Mouse (Mus musculus) layer of hippocampus, postnatal 14 days (tissue): Measurements from ENCODE around the gene Atxn7l3. TPM values are rescaled to one million over a fixed set of nuclear protein-coding genes. Genes with fewer than 3 reads are reported as not detected.

Experiments
- DNase-seq, 2 experiments: peaks; one replicate each; pipeline ENCODE4 v3.0.0; 2021 to 2022; ENCODE audit warnings: low spot score in 2 of 2, mixed read lengths in 1 of 2
- total RNA-seq, 2 experiments: library from RNA; stranded (reverse); gene quantifications; 2 replicates each; pipeline ENCODE4 v1.2.3; 2021

Atxn7l3 gene
- total RNA-seq, 2 experiments from 2014 or later: 152 to 160 TPM

DNA sequence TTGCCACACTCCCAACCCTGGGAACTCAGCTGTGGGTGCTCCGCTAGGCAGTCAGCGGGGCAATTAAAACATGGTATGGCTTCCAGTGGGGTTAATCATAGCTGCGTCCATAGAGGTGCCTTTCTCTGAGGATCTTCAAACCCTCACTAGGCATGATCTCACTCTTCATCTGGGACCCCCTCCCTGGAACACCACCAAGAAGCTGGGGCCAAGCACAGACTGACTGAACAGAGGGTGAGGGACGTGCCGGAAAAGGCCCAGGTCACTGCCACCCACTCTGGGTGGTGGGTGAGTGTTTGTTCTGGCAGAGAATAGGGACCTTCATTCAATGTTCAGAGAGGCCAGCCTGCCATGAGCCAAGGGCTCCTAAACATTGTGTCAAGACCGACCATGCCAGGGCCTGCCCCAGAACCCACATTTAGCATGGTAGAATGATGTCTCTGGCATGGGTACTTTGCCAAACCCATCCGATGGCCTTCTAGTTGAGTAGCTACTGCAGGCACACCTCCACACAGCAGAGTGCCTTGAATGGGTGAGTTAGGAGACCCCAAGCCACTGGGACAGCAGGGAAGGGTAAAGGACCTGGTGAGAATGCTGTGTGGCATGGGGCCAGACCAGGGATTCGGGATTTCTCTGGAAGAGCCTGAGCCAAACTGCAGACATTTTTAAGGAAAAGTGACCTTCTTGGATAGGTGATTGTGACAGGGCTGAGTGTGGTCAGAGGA is 29.6 kb downstream of the Atxn7l3 start:
- DNase-seq: no peak

DNA sequence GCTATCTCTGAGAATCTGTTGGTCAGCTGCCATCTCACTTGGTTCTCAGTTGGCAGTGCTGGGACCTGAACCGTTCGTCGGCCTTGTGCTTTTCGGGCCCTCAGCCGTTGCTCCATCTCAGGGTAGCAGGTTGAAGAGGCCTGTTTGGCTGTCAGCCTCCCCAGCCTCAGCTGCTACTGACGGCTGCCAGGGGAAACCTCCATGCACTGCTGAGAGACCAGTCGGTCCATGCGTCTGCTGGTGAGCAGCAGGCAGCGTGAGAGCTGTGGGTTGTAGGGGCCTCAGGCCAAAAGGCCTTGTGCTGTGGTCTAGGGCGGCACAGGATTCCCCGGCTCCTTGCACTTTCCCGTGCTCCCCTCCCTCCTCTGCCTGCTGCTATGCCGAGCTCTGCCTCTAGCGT is 30.6 kb downstream of the Atxn7l3 start:
- DNase-seq: no peak

DNA sequence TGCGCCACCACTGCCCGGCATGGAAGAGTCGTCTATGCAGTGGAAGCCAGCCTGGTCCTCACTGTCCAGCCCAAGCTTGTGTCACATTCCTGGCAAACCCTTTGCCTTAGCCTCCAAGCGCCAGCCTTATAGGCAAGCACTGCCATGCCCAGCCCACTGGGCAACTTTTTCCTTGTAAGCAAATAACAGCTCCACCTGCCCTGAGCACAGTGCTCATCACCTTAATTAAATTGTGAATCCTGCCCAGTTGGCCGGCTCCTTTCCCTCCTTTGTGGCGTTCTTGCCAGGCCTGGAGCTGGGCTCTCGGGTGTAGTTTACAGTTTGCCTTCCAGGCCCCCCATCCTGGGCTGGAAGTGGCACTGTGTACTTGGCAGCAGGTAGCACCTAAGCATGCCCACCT is 33.2 kb downstream of the Atxn7l3 start:
- DNase-seq: no peak

DNA sequence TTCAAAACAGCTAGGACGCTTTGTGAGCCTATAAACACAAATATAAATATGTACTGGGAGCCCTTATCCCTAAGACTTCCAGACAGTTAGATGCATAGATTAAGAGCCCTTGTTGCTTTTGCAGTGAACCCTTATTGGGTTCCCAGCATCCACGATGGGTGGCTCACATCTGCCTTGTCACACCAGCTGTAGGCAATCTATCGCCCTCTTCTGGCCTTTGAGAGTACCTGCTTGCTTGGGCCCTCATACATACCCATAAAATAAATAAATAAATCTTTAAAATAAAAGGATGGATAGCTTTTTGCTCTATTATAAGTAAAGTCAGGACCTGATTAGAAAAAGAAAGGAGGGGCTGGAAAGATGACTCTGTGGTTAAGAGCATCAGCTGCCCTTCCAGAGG is 37.9 kb downstream of the Atxn7l3 start:
- DNase-seq: no peak

DNA sequence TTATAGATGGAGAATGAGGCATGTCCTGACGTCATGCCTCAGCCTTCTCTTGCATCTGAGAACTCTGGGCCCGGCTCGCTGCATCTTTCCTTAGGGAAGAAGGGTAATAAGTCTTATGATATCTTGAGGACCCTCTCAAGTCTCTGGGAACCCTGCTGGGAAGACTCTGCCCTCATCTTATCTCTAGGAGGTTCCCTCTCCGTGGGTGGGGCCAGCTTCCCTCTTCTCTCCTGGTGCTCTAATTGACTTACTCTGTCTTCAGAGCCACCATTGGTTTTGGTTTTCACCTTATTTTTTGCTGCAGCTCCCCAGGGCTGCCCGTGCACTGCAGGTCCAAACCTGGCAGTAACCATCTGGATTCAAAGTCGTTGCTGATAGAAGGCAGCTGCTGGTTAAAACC is 38.3 kb downstream of the Atxn7l3 start:
- no peak for DNase-seq

DNA sequence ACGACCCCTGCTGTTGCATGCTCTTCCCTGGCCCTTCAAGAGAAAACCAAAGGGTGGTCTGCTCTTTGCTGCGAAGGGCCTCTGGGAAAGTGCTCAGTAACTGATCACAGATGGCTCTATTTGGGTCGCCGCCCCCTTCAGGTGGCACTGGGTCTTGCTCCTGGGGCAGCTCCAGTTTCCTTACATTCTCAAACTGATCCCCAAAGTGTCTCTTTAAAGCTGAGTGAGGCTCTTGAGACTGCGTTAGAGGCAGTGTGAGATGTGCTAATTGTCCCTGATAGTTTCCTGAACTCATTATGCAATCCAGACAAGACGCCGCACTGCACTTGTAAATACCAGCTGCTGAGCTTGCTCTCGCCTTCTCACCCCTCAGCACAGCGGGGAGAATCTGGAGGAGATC is 38.9 kb downstream of the Atxn7l3 start:
- DNase-seq: no peak

DNA sequence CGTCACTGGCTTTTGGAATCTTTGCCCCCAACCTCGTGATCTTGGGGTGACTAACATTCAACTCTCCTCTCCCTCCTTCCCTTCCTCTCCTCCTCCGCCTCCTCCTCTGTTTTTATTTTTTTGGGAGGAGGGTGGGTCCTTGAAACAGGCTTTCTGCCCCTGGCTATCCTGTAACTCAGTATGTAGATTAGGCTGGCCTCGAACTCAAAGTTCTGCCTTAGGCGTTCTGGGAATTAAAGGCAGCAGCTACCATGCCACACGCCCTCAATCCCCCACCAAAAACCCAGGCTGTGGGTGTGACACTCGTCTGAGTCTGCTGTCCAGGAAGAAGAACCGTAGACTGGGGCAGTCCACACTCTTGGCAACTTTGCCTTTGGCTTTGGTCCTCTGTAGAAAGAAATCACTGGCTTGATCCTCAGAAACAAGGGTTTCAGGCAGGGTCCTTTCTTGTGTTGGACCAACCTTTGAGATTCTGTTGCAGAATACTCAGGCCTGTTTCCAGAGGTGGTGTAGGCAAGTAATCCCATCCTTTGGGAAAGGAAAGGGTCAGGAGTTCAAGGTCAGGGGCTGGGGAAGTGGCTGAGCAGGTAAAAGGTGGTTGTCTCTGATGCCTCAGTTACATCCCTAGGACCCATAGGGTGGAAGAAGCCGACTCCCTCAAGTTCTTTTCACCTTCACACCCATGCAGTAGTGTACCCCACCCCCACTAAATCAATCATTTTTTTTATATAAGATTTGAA is 46.9 kb downstream of the Atxn7l3 start:
- no peak for DNase-seq

DNA sequence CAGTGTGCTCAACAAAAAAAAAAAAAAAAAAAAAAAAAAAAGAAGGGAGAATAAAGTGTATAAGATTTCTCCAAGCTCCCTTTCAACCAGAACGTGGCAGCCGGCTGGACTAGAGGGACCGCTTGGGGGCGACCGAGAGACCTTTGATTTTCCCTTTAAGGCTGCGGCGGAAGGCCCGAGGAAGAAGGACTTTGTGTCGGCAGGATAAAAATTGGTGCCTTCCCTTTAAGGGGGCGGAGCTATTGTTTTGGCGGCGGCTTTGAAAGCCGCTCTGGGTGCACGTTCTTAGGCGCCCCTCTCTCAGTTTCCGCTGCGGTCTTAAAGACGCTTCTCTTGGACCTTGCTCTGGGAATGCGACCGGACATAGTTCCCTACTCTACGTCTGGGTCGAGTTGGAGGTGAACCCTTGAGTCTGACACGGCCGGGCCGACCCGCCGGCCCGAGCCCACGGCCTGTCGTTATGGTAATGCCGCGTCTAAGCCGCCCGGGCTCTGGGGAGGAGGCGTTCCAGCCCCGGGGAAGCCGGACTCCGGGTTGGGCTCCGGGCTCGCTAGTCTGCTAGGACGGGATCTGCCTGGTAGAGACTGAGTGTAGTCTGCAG is 47.7 kb downstream of the Atxn7l3 start, which contains the start of gene BC030867:
Gene BC030867 (plus strand): TSS at position 253 of the 601 bp plus-strand sequence.
- DNase-seq: peak; percentile 92 to 95

DNA sequence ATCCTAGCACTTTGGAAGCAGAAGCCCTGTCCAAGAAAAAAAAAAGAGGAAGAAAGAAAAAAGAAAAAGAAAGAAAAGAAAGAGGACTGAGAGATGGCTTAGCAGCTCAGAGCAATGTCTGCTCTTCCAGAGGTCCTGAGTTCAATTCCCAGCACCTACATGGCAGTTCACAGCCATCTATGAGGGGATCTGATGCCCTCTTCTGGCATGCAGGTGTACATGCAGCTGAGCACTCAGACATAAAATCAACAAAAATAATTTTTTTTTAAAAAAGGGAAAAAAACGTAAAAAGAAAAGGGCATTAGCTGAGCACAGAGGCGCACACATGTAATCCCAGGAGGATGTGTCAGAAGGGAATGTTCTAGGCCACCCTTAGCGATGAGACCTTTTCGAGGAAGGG is 49.6 kb downstream of the Atxn7l3 start:
- DNase-seq: no peak

DNA sequence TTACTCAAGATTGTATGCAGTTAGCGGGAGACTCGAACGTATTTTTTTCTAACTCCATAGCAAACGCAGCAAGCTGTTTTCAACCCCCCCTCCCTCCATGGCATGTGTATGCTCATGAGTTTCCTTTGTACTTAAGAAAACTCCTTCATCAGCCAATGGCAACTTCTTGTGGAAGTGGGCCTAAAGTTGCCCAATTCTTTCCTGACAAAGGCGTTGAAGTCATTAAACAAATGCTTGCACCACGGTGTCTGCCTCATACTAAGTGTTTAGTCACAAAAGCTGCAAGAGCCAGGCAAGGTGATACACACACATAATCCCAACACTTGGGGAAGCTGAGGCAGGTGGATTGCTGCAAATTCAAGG is 50.2 kb downstream of the Atxn7l3 start:
- DNase-seq: no peak

DNA sequence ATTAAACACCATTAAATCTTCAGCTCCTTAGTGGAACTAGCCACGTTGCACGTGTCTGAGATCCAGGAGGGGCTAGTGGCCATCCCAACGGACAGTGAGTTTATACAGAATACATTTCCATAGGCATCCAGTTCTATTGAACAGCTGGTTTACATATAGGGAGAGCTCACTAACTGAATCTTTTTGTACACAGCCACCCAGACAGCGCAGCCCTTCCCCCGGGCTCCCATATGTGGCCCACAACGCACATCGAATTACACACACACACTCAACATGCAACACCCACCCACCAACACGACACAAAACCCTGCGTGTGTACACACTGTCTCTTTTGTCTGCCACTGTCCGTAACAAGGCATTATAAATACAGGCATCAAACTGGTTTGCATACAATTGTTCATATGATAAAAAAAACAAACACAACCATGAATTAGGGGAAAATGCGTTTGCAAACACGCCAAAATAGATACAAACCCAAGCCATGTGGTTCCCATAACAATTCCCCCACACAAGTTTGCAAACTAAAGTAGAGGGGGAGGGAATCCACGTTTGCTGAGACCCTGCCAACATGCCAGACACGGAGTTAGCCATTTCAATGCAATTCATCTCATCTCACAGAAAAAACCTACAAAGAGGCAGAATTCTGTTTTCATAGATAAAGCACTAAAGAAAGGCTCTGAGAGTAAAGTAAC is 50.7 kb downstream of the Atxn7l3 start:
- no peak for DNase-seq

DNA sequence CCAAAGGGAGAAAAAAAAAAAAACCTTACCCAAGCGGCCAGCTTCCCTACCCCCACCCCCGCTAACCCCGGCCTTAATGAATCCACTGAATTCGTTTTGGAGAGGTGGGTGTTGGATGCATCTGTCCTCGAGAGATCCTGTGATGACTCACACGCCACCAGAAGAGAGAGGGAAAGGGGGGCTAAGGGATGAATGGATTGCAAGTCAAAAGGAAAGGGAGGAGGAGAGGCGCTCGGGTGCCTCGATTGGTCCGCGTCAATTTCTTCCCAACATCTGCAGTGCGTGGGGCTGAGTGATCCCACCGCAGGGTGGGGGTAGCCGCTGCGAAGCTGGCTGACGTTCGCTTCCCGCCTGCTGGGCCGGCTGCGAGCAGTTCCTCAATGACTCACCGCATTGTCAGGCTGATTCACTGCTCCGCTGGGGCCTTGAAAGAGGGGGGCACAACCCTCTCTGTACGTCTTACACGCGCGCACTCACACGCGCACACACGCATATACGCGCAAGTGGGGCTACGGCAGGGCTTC is 51.4 kb downstream of the Atxn7l3 start:
- DNase-seq: peak; percentile 64 to 74

DNA sequence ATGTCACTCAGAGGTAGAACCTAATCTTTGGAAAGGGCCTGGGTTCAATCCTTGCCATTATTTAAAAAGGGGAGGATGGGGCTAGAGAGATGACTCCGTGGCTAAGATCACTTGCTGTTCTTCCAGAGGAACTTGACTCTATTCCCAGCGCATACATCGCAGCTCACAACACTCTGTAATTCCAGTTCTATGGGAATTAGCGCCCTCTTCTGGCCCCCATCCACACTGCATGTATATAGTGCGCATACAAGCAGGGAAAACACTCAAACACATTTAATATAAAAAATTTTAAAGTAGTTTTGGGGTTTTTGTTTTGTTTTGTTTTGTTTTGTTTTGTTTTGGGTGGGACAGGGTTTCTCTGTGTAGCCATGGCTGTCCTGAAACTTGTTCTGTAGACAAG is 54.6 kb downstream of the Atxn7l3 start:
- no peak for DNase-seq

DNA sequence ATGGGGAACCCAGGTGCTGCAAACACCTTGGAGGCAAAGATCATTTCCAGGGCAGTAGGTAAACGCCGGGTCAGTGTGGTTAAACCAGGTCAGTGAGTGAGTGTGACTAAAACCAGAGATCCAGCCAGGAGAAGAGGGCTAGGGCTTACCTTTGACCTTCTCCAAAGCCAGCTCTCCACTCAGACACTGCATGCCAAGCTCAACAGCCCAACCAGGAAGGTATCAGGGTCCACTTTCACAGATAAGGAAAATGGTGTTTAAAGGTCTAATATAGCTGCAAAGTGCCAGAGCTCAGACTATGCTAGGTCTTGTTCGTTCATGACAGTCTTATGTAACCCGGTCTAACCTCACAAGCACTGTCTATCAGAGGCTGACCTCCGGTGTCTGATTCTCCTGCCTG is 55.2 kb downstream of the Atxn7l3 start:
- DNase-seq: no peak

DNA sequence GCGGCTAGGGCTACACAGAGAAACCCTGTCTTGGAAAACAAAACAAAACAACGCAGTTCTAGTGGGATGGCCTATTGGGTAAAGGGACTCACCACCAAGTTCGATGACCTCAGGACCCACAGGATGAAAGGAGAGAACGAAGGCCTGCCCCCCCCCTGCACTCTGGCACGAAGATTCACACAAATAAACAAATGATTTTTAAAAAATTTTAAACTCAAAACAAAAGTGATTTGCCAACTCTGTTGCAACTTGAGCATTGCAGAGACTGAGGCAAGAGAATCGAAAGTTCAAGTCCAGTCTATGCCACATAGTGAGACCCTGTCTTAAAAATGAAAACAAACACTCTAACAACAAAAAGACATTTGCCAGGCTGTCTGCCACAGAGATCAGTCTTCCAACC is 55.8 kb downstream of the Atxn7l3 start:
- no peak for DNase-seq

Other genes with a start within 250 kb of the Atxn7l3 start
- gene Mpp2, start 208.1 kb downstream of the Atxn7l3 start, total RNA-seq: 100 to 1,000 TPM; 139 to 144 TPM
- not detected for gene Ppy, start 195.3 kb downstream of the Atxn7l3 start, total RNA-seq
- gene Pyy, start 188.8 kb downstream of the Atxn7l3 start, total RNA-seq: not detected
- gene Nags, start 151.1 kb downstream of the Atxn7l3 start, total RNA-seq: not detected
- gene Tmem101, start 140.2 kb downstream of the Atxn7l3 start, total RNA-seq: 10 to 100 TPM; 26.4 to 29.2 TPM
- 10 to 100 TPM; 65.9 to 72.8 TPM for gene Lsm12, start 111.3 kb downstream of the Atxn7l3 start, total RNA-seq
- gene G6pc3, start 107.0 kb downstream of the Atxn7l3 start, total RNA-seq: 10 to 100 TPM; 49.2 to 49.5 TPM
- 100 to 1,000 TPM; 171 to 197 TPM for gene Hdac5, start 66.5 kb downstream of the Atxn7l3 start, total RNA-seq
- under 1 TPM; 0.76 to 0.79 TPM for gene BC030867, start 47.7 kb downstream of the Atxn7l3 start, total RNA-seq
- gene Asb16, start 27.9 kb downstream of the Atxn7l3 start, total RNA-seq: under 1 TPM; 0.86 to 0.88 TPM
- gene Tmub2, start 11.7 kb downstream of the Atxn7l3 start, total RNA-seq: 10 to 100 TPM; 59.3 to 60.6 TPM
- gene Ubtf, start 23.1 kb upstream of the Atxn7l3 start, total RNA-seq: 100 to 1,000 TPM; 120 to 121 TPM
- under 1 TPM; 0.50 to 0.60 TPM for gene Slc4a1, start 69.6 kb upstream of the Atxn7l3 start, total RNA-seq
- gene Rundc3a, start 96.8 kb upstream of the Atxn7l3 start, total RNA-seq: 100 to 1,000 TPM; 413 to 422 TPM
- gene Slc25a39, start 111.3 kb upstream of the Atxn7l3 start, total RNA-seq: 10 to 100 TPM; 75.6 to 81.8 TPM
- gene Grn, start 133.7 kb upstream of the Atxn7l3 start, total RNA-seq: 10 to 100 TPM; 82.3 to 87.4 TPM
- 10 to 100 TPM; 86.0 to 97.5 TPM for gene Fam171a2, start 151.1 kb upstream of the Atxn7l3 start, total RNA-seq
- 1 to 10 TPM; 2.3 to 2.7 TPM for gene Itga2b, start 173.5 kb upstream of the Atxn7l3 start, total RNA-seq